Mouse (Mus musculus) cerebellum, adult 2 months (tissue): Measurements from ENCODE around the gene Npy. TPM values are rescaled to one million over a fixed set of nuclear protein-coding genes. Genes with fewer than 3 reads are reported as not detected.
A peak's percentile ranks its signal among the peaks of the same experiment; 100 is the strongest.

Experiments used
- DNase-seq, 2 experiments: peaks; one replicate each; pipeline ENCODE4 v3.0.0; 2021
- H3K27ac ChIP-seq: fragments of 200-500 bp; 2 replicates; pipeline ENCODE4 v1.5.1; 2012; ENCODE audit warnings: low read length, control low read depth, inconsistent platforms; ENCODE audit not compliant: insufficient read depth
- H3K27me3 ChIP-seq: fragments of 200-500 bp; 2 replicates; pipeline ENCODE4 v1.6.1; 2012; ENCODE audit warnings: inconsistent platforms, mild to moderate bottlenecking, low read length, moderate library complexity; ENCODE audit not compliant: control insufficient read depth, insufficient read depth
- H3K4me1 ChIP-seq: fragments of 200-500 bp; 2 replicates; pipeline ENCODE4 v1.6.1; 2011; ENCODE audit warnings: low read length; ENCODE audit not compliant: control insufficient read depth, insufficient read depth
- H3K4me3 ChIP-seq: fragments of 200-500 bp; replicated peaks from 2 replicates; pipeline ENCODE3; 2011; ENCODE audit warnings: mild to moderate bottlenecking, low read depth, low read length, control low read depth; ENCODE audit not compliant: insufficient read depth
- CTCF ChIP-seq: fragments of 200-500 bp; IDR thresholded peaks from 2 replicates; pipeline ENCODE4 v1.5.1; 2011; ENCODE audit warnings: low read depth, mild to moderate bottlenecking, control low read depth, low read length, moderate library complexity, borderline replicate concordance; ENCODE audit not compliant: insufficient read depth
- POLR2A ChIP-seq: fragments of 200-500 bp; IDR thresholded peaks from 2 replicates; pipeline ENCODE4 v1.6.1; 2011; ENCODE audit warnings: low read length, control low read depth, borderline replicate concordance; ENCODE audit not compliant: insufficient read depth
- WGBS: fragments of 180-500 bp; shearing (Covaris S2); methylation state at CpG from one replicate; pipeline ENCODE4 v1.1.7; 2018; 5-methylcytosine and 5-hydroxymethylcytosine counted together
- polyA plus RNA-seq: library from polyadenylated mRNA; depleted of rRNA; stranded (reverse); fragments of >200 nt; gene quantifications from 2 replicates; pipeline ENCODE4 v1.2.3, GENCODE M21; 2012; rRNA removed

The Npy gene
- polyA plus RNA-seq = 77.6 and 89.4 TPM in 2 replicates

DNA sequence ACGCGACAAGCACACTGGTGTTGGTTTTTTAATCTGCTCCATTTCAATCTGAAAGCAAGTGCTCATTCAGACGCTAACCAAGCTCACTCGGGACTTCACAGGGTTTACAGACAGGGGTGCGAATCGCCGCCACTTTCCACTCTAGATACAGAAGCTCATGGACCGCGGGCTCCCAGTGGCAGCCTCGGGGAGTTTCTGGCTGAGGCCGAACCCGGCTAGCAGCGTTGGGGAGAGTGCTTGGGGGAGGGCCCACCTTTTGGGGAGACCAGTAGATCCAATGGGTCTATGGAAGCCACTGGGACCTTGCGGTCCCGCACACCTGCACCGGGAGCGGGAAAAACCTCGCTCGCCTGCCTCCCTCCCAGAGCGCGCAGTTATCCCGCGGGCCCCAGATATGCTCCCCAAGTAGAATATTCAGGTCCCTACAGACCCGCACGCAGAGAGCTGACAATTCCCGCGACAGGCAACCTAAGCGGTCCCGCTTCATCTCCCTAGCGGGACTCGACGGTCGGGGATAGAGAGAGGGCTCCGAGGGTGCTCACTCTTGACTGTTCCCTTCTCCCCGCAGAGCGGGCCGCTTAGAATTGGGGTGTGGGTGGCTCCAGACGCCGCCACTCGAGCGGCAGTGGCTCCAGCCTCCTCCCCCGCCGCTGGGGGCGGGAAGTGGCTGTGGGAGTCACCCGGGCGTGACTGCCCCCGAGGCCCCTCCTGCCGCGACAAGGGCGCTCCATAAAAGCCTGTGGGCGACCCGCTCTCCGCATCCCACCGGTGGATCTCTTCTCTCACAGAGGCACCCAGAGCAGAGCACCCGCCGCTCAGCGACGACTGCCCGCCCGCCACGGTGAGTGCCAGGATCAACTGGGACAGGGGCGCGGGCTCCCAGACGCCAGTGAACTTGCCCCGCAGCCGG lies at the start of gene Npy:
TSS of gene Npy (plus strand) at position 750 of the 910 bp plus-strand sequence.
- TF ChIP-seq POLR2A = no peak
- no peak for TF ChIP-seq CTCF
- Histone ChIP-seq H3K4me3 (no peak within 1 kb of the TSS), H3K4me1 (no peaks in the 10 kb centered on the region), H3K27ac (no peak within 1 kb of the TSS), H3K27me3 (peaks cover 2% of the 10 kb centered on the region; the same call in 1 of the 2 replicates)
- WGBS = under 1% methylated on average over 66 of the region's 66 CpGs
- DNase-seq = peak; percentile 5 to 13

DNA sequence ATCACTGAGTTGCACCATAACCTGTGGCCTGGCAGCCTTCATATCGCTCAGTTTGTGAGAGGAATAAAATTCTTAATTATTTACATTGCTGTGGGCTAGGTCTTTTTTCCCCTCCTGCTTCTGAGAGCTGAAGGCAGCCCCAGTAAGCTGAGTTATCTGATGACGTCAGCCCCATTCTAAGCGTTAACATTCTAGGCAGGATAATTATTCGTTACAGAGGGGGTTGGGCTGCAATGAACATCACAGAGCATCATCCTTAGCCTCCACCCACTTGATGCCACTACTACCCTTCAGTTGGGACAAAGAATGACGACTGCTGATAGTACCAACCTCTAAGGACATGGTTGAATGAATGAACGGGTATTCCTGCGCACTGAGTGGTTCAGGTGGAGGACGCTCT lies 47.5 kb upstream of the Npy start:
- WGBS = 81% methylated on average over 8 of the region's 8 CpGs
- no peak overlapping the region for H3K27ac ChIP-seq
- no peaks in the 10 kb centered on the region for H3K27me3 ChIP-seq
- H3K4me1 ChIP-seq = no peaks in the 10 kb centered on the region
- no peak for DNase-seq
- no peak for TF ChIP-seq CTCF
- TF ChIP-seq POLR2A = no peak
- no peak overlapping the region for H3K4me3 ChIP-seq

DNA sequence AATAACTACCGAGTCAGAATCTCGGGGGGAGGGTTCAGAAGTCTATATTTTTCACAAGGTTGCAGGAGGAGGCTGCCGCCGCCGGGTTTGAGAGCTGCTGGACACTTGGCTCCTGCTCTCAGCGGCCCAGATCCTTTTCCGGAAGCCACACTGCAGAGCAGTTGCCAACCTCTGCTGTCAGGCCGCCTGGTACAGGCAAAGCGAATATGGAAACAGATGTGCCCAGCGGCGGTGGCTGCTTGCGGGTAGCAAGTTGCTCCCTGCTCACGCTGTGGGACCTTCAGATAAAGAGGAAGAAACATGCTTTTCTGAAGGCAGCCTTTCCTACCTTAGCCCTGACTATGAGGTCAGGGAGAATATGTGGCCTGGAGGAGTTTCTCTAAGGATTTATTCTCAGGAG lies 44.4 kb upstream of the Npy start:
- Histone ChIP-seq H3K27ac (no peak overlapping the region), H3K4me3 (no peak overlapping the region), H3K4me1 (no peaks in the 10 kb centered on the region), H3K27me3 (no peaks in the 10 kb centered on the region)
- WGBS = 10% methylated on average over 13 of the region's 13 CpGs
- TF ChIP-seq CTCF (no peak), POLR2A (no peak)
- peak; percentile 12 to 22 for DNase-seq

DNA sequence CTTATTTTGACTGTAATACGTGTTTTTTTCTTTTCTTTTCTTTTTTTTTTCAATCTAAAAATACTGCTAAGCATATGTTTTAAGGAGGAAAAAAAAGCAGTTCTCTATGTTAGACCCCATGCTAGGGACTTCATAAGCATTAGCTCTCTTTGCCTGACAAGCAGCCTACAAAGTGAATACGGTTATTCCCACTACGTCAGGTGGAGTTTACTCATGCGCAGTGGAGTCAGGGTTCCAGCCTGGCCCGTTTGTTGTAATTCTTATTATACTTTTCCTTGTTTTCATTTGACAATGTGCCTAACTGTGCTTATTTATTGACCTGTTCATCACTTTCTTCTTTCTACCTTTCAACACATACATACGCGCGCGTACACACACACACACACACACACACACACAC lies 43.8 kb upstream of the Npy start:
- WGBS = 76% methylated on average over 9 of the region's 9 CpGs
- Histone ChIP-seq H3K4me3 (no peak overlapping the region), H3K27me3 (no peaks in the 10 kb centered on the region), H3K27ac (no peak overlapping the region), H3K4me1 (no peaks in the 10 kb centered on the region)
- no peak for TF ChIP-seq POLR2A
- no peak for TF ChIP-seq CTCF
- DNase-seq = no peak

DNA sequence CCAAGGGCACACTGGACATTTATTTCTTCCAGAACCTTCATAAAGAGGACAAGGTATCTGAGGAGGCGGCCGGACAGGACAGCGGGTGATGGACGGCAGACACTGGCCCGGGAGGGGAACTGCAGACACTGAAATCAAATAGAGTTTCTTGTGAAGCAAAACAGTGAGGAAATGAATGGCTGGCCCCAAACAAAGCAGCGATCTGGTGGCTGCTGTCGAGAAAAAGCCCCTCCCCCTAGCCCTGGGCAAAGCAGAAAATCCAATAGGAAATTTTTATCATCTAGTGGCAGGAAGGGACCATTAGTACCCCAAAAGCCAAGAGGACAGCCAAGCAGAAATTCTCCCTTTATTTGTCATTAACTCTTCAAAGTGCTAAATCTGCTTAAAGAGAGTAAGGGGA lies 42.9 kb upstream of the Npy start:
- Histone ChIP-seq H3K27ac (no peak overlapping the region), H3K4me3 (no peak overlapping the region), H3K27me3 (no peaks in the 10 kb centered on the region), H3K4me1 (no peaks in the 10 kb centered on the region)
- no peak for DNase-seq
- WGBS = 39% methylated on average over 7 of the region's 7 CpGs
- TF ChIP-seq POLR2A (no peak), CTCF (no peak)

DNA sequence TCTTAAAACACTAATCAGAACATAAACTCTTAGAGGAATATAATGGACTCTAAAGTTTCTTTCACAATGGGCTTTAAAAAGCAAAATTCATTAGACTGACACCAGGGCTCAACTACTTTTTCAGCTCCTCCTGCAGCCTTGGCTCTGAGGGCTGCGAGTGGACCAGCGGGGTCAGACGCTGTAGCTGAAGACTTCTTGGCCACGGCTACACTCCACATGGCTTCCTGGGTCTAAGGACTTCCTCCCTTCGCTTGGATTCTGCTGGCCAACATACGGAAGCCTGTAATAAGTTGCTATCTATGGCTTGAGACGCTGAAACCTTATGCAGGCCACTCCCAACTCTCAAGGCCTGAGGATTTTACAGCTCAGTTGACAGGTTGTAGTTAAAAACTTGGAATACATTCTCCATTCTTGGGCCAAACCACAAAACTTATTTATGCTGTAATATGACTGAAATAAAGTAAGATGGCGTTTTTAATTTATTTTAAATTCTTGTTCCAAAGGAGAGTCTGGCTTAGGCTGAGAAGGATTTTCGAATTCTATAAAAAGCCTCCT lies 41.6 kb upstream of the Npy start:
- Histone ChIP-seq H3K4me1 (no peaks in the 10 kb centered on the region), H3K27me3 (no peaks in the 10 kb centered on the region), H3K27ac (no peak overlapping the region), H3K4me3 (no peak overlapping the region)
- 71% methylated on average over 9 of the region's 9 CpGs for WGBS
- TF ChIP-seq POLR2A = no peak
- no peak for TF ChIP-seq CTCF
- DNase-seq = no peak

DNA sequence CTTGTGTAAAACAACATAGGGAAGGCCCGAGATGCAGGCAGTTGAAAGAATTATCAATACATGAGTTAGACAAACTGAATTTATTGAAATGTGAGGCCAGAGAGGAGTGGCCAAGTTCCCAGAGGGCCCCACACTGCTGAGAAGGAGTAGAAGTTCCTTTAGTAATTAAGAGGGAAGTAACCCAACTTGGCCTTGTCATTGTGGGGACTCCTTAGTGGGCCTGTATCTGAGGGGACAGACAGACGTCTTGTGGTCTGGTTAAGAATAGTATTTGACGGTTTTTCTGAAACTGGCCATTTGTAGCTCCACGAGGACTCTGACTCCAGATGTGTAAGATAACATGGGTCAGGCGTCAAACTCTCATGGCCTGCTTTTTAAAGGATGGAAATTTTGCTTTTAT lies 40.7 kb upstream of the Npy start:
- Histone ChIP-seq H3K27ac (no peak overlapping the region), H3K4me3 (no peak overlapping the region), H3K27me3 (no peaks in the 10 kb centered on the region), H3K4me1 (no peaks in the 10 kb centered on the region)
- 90% methylated on average over 5 of the region's 5 CpGs for WGBS
- DNase-seq = no peak
- TF ChIP-seq CTCF = no peak
- TF ChIP-seq POLR2A = no peak

DNA sequence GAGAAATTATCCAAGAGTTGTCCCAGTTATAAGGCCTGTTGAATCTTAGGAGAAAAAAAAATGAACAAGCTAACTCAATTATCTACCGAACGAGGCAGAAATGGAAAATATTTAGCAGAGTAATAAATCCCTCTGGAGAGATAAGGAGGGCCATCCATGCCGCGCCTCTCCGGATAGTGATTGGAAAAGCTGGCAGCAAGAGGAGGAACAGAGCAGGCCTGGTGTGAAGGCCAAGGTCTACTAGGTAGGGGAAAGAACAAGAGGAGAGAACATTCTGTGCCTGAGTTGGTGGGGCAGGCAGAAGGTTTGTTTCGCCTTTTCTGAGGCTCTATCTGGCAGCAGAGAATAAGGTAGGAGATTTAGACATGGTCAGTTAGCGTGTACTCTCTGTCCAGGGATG lies 39.8 kb upstream of the Npy start:
- no peak for TF ChIP-seq POLR2A
- no peak for TF ChIP-seq CTCF
- Histone ChIP-seq H3K4me3 (no peak overlapping the region), H3K4me1 (no peaks in the 10 kb centered on the region), H3K27ac (no peak overlapping the region), H3K27me3 (no peaks in the 10 kb centered on the region)
- WGBS = 91% methylated on average over 7 of the region's 7 CpGs
- no peak for DNase-seq
